Mouse (Mus musculus) brain, embryonic 14.5 days (tissue): ENCODE results near the gene Cabp1.

Source experiments
- CTCF ChIP-seq: fragments of 200-500 bp; IDR thresholded peaks from 2 replicates; pipeline ENCODE4 v1.5.1; 2012; ENCODE audit warnings: inconsistent platforms, mild to moderate bottlenecking, moderate library complexity, borderline replicate concordance; ENCODE audit not compliant: insufficient read depth, insufficient read length; ENCODE audit errors: extremely low read depth
- POLR2A ChIP-seq: fragments of 200-500 bp; IDR thresholded peaks from 2 replicates; pipeline ENCODE4 v1.6.1; 2012; ENCODE audit warnings: mild to moderate bottlenecking, inconsistent platforms, borderline replicate concordance; ENCODE audit not compliant: poor library complexity, insufficient read depth, insufficient read length, severe bottlenecking; ENCODE audit errors: extremely low read depth

DNA sequence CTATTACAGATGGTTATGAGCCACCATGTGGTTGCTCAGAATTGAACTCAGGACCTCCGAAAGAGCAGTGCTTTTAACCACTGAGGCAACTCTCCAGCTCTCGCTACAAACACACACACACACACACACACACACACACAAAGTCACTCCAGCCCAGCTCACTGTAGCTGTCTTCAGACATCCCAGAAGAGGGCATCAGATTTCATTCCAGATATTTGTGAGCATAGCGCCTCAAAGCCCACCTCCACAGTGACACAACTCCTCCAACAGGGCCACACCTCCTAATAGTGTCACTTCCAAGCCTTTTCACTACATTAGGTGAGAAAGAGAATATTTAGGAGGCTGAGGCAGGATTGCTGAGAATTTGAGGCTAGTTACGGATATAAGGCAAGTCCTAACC lies 55.1 kb downstream of the Cabp1 start:
- TF ChIP-seq CTCF (no peak), POLR2A (no peak)
